Mouse (Mus musculus) activated CD4-positive, CD25-positive, alpha-beta regulatory T cell (primary cell): ENCODE data around the gene Msh6. TPM values are rescaled to one million over a fixed set of nuclear protein-coding genes. Genes with fewer than 3 reads are reported as not detected.

Experiments used
- polyA plus RNA-seq, 2 experiments: library from polyadenylated mRNA; unstranded; fragments of 100-300 nt; shearing (Covaris generic); gene quantifications; one replicate each; pipeline ENCODE4 v1.2.1; 2017

Gene Msh6
- 10 to 100 TPM; 45.7 to 51.9 TPM for polyA plus RNA-seq

DNA sequence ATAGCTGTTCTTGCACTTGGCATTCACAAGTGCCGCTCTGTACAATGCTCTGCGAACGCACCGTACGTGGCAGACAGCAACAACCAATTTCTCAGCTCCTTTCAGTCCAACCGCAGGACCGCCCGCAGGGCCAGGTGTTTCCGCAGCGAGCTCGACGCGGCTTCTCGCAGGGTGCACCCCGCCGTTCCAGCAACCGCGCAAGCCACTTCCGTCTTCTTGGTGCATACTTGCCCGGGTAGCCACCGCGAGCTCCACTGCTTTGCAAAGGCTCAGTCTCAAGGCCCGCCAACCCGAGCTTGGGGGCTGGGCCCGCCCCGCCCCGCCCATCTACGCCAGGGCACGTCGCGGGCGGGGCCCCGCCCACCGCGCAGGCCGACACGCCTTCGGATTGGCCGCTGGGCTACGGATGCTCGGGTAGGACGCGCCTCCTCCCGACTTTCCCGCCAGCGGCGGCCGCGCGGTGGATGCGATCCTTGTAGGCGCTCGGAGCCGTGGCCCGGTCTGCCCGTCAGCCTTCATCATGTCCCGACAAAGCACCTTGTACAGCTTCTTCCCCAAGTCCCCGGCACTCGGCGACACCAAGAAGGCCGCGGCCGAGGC is at the start of gene Msh6:
TSS of gene Msh6 (plus strand) at position 434 of the 600 bp plus-strand sequence.

Other genes starting within 250 kb of the Msh6 start
- gene Kcnk12, start 177.1 kb upstream of the Msh6 start, polyA plus RNA-seq, result not detected
- not detected for gene Rpl36-ps4, start 54.1 kb upstream of the Msh6 start, polyA plus RNA-seq
- 10 to 100 TPM; 10.9 to 11.9 TPM for gene Fbxo11, start 90.2 kb downstream of the Msh6 start, polyA plus RNA-seq